8 mouse cellular contexts compared by ENCODE assay signal in the genomic region with DNA sequence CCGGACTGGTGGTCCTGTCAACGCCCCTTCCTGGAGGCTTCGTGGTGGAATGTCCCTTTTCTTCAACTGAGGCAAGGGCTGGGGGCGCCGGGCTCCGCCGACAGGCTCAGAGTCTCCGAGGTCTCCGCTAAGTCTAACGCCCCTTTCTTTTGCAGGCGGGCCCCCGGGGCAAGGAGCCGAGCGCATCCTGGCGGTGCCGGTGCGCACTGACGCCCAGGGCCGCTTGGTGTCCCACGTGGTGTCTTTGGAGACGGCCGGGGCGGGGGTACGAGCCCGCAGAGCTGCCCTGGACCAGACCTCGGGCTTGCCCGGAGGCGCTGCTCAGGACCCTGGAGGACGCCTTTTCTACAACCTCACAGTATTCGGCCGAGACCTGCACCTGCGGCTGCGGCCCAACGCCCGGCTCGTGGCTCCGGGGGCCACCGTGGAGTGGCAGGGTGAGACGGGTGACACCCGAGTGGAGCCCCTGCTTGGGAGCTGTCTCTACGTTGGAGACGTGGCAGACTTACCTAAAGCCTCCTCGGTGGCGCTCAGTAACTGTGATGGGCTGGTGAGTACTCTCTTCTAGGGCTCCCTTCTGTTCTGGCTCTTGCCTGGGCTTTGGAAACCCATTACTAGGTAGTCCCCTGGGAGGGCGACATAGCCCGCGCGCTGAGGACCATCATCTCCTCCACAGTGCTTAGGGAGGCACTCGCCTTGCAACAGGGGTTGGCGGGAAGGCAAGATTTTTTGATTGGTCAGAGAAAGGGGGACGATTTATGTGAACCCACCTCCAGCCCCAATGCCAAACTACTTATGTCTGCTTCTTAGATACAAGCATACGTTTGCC. TPM values are rescaled to one million over a fixed set of nuclear protein-coding genes. Genes with fewer than 3 reads are reported as not detected.
DNase-seq lines count a peak whose midpoint lies in the region; ATAC-seq and TF ChIP-seq lines count a peak whose summit lies in the region.

No protein-coding gene starts in this region.

- H3K4me1 ChIP-seq in embryonic facial prominence, embryonic 11.5 days (ENCODE audit: control insufficient read depth, insufficient read depth, low read length): 0 out of 2 replicates have a peak, but pooled peaks cover 3% of the 10 kb centered on the region
- peaks cover 14% of the 10 kb centered on the region for H3K4me1 ChIP-seq in heart, embryonic 12.5 days (replicated peaks)
- H3K4me1 ChIP-seq in limb, embryonic 10.5 days: peaks cover 22% of the 10 kb centered on the region
- H3K4me1 ChIP-seq in midbrain, embryonic 14.5 days (ENCODE audit: control insufficient read depth, insufficient read depth, low read length): peaks cover 9% of the 10 kb centered on the region
- peaks cover 11% of the 10 kb centered on the region; the same call in 1 of the 2 replicates for H3K4me1 ChIP-seq in thymus, adult 2 months (replicated peaks; ENCODE audit: control insufficient read depth, insufficient read depth, low read length)

- ATAC-seq in embryonic facial prominence, embryonic 11.5 days (replicated peaks; ENCODE audit: insufficient number of reproducible peaks, low FRiP score, low TSS enrichment, low read depth): no peak
- ATAC-seq in heart, embryonic 12.5 days (ENCODE audit: insufficient number of reproducible peaks, low FRiP score): peak; percentile 51; the same call in 1 of the 2 replicates
- ATAC-seq in midbrain, embryonic 14.5 days (ENCODE audit: low FRiP score, low TSS enrichment): peak; percentile 63

- peak overlapping the region; percentile 18; the same call in 1 of the 2 replicates for H3K9ac ChIP-seq in embryonic facial prominence, embryonic 11.5 days (replicated peaks; ENCODE audit: low read length)
- 0 out of 2 replicates have a peak overlapping the region, but pooled peaks have one; percentile 71 for H3K9ac ChIP-seq in heart, embryonic 12.5 days
- H3K9ac ChIP-seq in midbrain, embryonic 14.5 days (replicated peaks; ENCODE audit: low read length): peak overlapping the region; percentile 59; the same call in 1 of the 2 replicates

- 2% methylated on average over 51 of the region's 52 CpGs for WGBS in embryonic facial prominence, embryonic 11.5 days
- 1% methylated on average over 52 of the region's 52 CpGs for WGBS in heart, embryonic 12.5 days
- WGBS in limb, embryonic 10.5 days: 2% methylated on average over 52 of the region's 52 CpGs
- WGBS in midbrain, embryonic 14.5 days: under 1% methylated on average over 52 of the region's 52 CpGs
- WGBS in thymus, adult 2 months: 3% methylated on average over 52 of the region's 52 CpGs

- no peaks in the 10 kb centered on the region for H3K36me3 ChIP-seq in embryonic facial prominence, embryonic 11.5 days (replicated peaks; ENCODE audit: control insufficient read depth, insufficient read depth, low read depth, low read length)
- no peaks in the 10 kb centered on the region for H3K36me3 ChIP-seq in heart, embryonic 12.5 days
- H3K36me3 ChIP-seq in limb, embryonic 10.5 days: no peaks in the 10 kb centered on the region
- H3K36me3 ChIP-seq in midbrain, embryonic 14.5 days (ENCODE audit: control insufficient read depth, insufficient read depth, low read length): no peaks in the 10 kb centered on the region
- no peaks in the 10 kb centered on the region for H3K36me3 ChIP-seq in thymus, adult 2 months (ENCODE audit: control insufficient read depth, insufficient read depth, low read length)

- peak; percentile 33 to 42 for DNase-seq in urinary bladder, adult 18-20 months (ENCODE audit: low spot score in 2 of 2)
- DNase-seq in urinary bladder, postnatal 10 days (ENCODE audit: low spot score): no peak
- peak; percentile 64 for DNase-seq in embryonic facial prominence, embryonic 11.5 days (ENCODE audit: low spot score)
- DNase-seq in limb, embryonic 10.5 days (ENCODE audit: low spot score): peak; percentile 74
- peak; percentile 67 for DNase-seq in midbrain, embryonic 14.5 days
- DNase-seq in thymus, adult 2 months: peak; percentile 30
- DNase-seq in MN1 (ENCODE audit: low spot score): no peak

- no peaks in the 10 kb centered on the region for H3K9me3 ChIP-seq in embryonic facial prominence, embryonic 11.5 days (replicated peaks; ENCODE audit: control insufficient read depth, low read length)
- no peaks in the 10 kb centered on the region; the same call in 1 of the 2 replicates for H3K9me3 ChIP-seq in heart, embryonic 12.5 days (replicated peaks)
- no peaks in the 10 kb centered on the region for H3K9me3 ChIP-seq in limb, embryonic 10.5 days (replicated peaks)
- no peaks in the 10 kb centered on the region for H3K9me3 ChIP-seq in midbrain, embryonic 14.5 days (ENCODE audit: control insufficient read depth, low read length)

- TF ChIP-seq CTCF in thymus, adult 2 months (IDR thresholded peaks at IDR 0.05; ENCODE audit: borderline replicate concordance, control insufficient read depth, extremely low read depth, insufficient read depth, low read length, poor library complexity): no peak

- no peak for TF ChIP-seq POLR2A in thymus, adult 2 months (IDR thresholded peaks at IDR 0.05; ENCODE audit: control insufficient read depth, extremely low read depth, insufficient read depth, low read length, poor library complexity)

- H3K27me3 ChIP-seq in embryonic facial prominence, embryonic 11.5 days (ENCODE audit: control insufficient read depth, insufficient read depth, low read length): peaks cover 42% of the 10 kb centered on the region
- H3K27me3 ChIP-seq in heart, embryonic 12.5 days (replicated peaks): peaks cover 98% of the 10 kb centered on the region
- H3K27me3 ChIP-seq in limb, embryonic 10.5 days (ENCODE audit: low read depth, poor library complexity, severe bottlenecking): peaks cover 87% of the 10 kb centered on the region
- H3K27me3 ChIP-seq in midbrain, embryonic 14.5 days (ENCODE audit: control insufficient read depth, insufficient read depth, low read length): peaks cover 44% of the 10 kb centered on the region
- H3K27me3 ChIP-seq in thymus, adult 2 months (ENCODE audit: control insufficient read depth, insufficient read depth, low read length): peaks cover 27% of the 10 kb centered on the region; the same call in 1 of the 2 replicates

- H3K27ac ChIP-seq in embryonic facial prominence, embryonic 11.5 days (replicated peaks; ENCODE audit: low read depth, low read length): no peak overlapping the region; the same call in 1 of the 2 replicates
- no peak overlapping the region for H3K27ac ChIP-seq in heart, embryonic 12.5 days (ENCODE audit: poor library complexity, severe bottlenecking)
- H3K27ac ChIP-seq in limb, embryonic 10.5 days: no peak overlapping the region
- no peak overlapping the region for H3K27ac ChIP-seq in midbrain, embryonic 14.5 days (replicated peaks; ENCODE audit: low read depth, low read length)
- no peak overlapping the region for H3K27ac ChIP-seq in thymus, adult 2 months (ENCODE audit: control insufficient read depth, insufficient read depth, low read length)

- H3K4me3 ChIP-seq in embryonic facial prominence, embryonic 11.5 days (ENCODE audit: low read depth, low read length): peak overlapping the region; percentile 67
- H3K4me3 ChIP-seq in heart, embryonic 12.5 days: peak overlapping the region; percentile 69
- peak overlapping the region; percentile 77 for H3K4me3 ChIP-seq in limb, embryonic 10.5 days
- H3K4me3 ChIP-seq in midbrain, embryonic 14.5 days (replicated peaks; ENCODE audit: low read depth, low read length): peak overlapping the region; percentile 59
- H3K4me3 ChIP-seq in thymus, adult 2 months (ENCODE audit: control insufficient read depth, insufficient read depth, low read length): no peak overlapping the region; the same call in 1 of the 2 replicates

- H3K4me2 ChIP-seq in embryonic facial prominence, embryonic 11.5 days (ENCODE audit: low read depth, low read length): peak overlapping the region; percentile 99
- H3K4me2 ChIP-seq in heart, embryonic 12.5 days: peak overlapping the region; percentile 97
- peak overlapping the region; percentile 99 for H3K4me2 ChIP-seq in midbrain, embryonic 14.5 days (ENCODE audit: low read length)

RNA-seq across cellular contexts. Expression of gene Adamts2, which starts 1.4 kb away (rescaled TPM):
- 2.2 and 2.5 TPM in 2 replicates for polyA plus RNA-seq in embryonic facial prominence, embryonic 11.5 days (2014; fragmentation: Nextera tagmentation; extraction: Ambion mirVana)
- polyA plus RNA-seq in heart, embryonic 12.5 days (2016; fragmentation: Nextera tagmentation; extraction: Ambion mirVana): 7.4 and 7.5 TPM in 2 replicates
- polyA plus RNA-seq in limb, embryonic 10.5 days (2016; fragmentation: Nextera tagmentation; extraction: Ambion mirVana): 0.46 and 0.72 TPM in 2 replicates
- 2.7 and 3.4 TPM in 2 replicates for polyA plus RNA-seq in midbrain, embryonic 14.5 days (2014; fragmentation: Nextera tagmentation; extraction: Ambion mirVana)
- 4.9 and 5.5 TPM in 2 replicates for polyA plus RNA-seq in thymus, adult 2 months (2012; rRNA removed)

Comparison
In these comparisons a context has a peak if more than half of its experiments do, and no peak if none do; other contexts are left out.
1. DNase-seq: peak in urinary bladder, adult 18-20 months (2 of 2), embryonic facial prominence, embryonic 11.5 days (single experiment), limb, embryonic 10.5 days (single experiment), midbrain, embryonic 14.5 days (single experiment) and thymus, adult 2 months (single experiment); none in urinary bladder, postnatal 10 days (single experiment) and MN1 (single experiment).
2. H3K9ac ChIP-seq: peak in every context shown above with its lines; median percentile 71 in heart, embryonic 12.5 days; 59 in midbrain, embryonic 14.5 days; 18 in embryonic facial prominence, embryonic 11.5 days.
3. Peak in every context shown above with its lines, with median percentiles within 50 percentile points of each other: H3K4me2 ChIP-seq.